Mouse (Mus musculus): ENCODE data around the gene Nup43.

Gene Nup43

GRCm38 (mm10) chr10:7682249-7682648, 14.9 kb downstream of the Nup43 start:
- no peak for DNase-seq (ENCODE audit: low read depth, low spot score)

GRCm38 (mm10) chr10:7686902-7687301, 19.6 kb downstream of the Nup43 start:
- DNase-seq (ENCODE audit: low read depth, low spot score): no peak

GRCm38 (mm10) chr10:7695286-7695685, 28.0 kb downstream of the Nup43 start:
- peak; percentile 65 for DNase-seq (ENCODE audit: low read depth, low spot score)

- peak; percentile 16 for DNase-seq (ENCODE audit: low read depth, low spot score)
Observed at GRCm38 (mm10) chr10:7700120-7700519, 32.8 kb downstream of the Nup43 start.

GRCm38 (mm10) chr10:7702586-7702985, 35.3 kb downstream of the Nup43 start:
- DNase-seq (ENCODE audit: low read depth, low spot score): no peak

- DNase-seq (ENCODE audit: low read depth, low spot score): no peak
Observed at GRCm38 (mm10) chr10:7710121-7710520, 42.8 kb downstream of the Nup43 start.

- DNase-seq (ENCODE audit: low read depth, low spot score): no peak
Observed at GRCm38 (mm10) chr10:7712506-7712905, 45.2 kb downstream of the Nup43 start.

GRCm38 (mm10) chr10:7715056-7715455, 47.8 kb downstream of the Nup43 start:
- DNase-seq (ENCODE audit: low read depth, low spot score): peak; percentile 63

GRCm38 (mm10) chr10:7725751-7726500, 58.6 kb downstream of the Nup43 start, which contains the start of gene Katna1:
Gene Katna1 (plus strand): TSS chr10:7726000.
- DNase-seq (ENCODE audit: low read depth, low spot score): peak; percentile 96

GRCm38 (mm10) chr10:7726501-7726812, 59.2 kb downstream of the Nup43 start:
- DNase-seq (ENCODE audit: low read depth, low spot score): peak; percentile 33

GRCm38 (mm10) chr10:7727011-7727410, 59.7 kb downstream of the Nup43 start:
- DNase-seq (ENCODE audit: low read depth, low spot score): no peak
